Mouse (Mus musculus) embryonic facial prominence, embryonic 13.5 days (tissue): ENCODE measurements around the gene Lrrc31. TPM values are rescaled to one million over a fixed set of nuclear protein-coding genes. Genes with fewer than 3 reads are reported as not detected.

Experiments
- polyA plus RNA-seq: library from polyadenylated mRNA; unstranded; fragments of >200 nt; fragmentation: Nextera tagmentation; extraction: Ambion mirVana; gene quantifications from 2 replicates; pipeline ENCODE4 v1.2.1, GENCODE M21; 2015

The Lrrc31 gene
- polyA plus RNA-seq, 1 experiment from 2014 or later, result not detected

Other genes with a start within 250 kb of the Lrrc31 start
- gene Mecom, start 151.8 kb downstream of the Lrrc31 start, polyA plus RNA-seq, result 10.3 and 15.5 TPM in 2 replicates
- 0.10 TPM in 1 of 2 replicates, not detected in the other for gene Actrt3, start 99.9 kb downstream of the Lrrc31 start, polyA plus RNA-seq
- gene Mynn, start 97.8 kb downstream of the Lrrc31 start, polyA plus RNA-seq, result 33.2 and 35.6 TPM in 2 replicates
- gene Lrriq4, start 55.3 kb downstream of the Lrrc31 start, polyA plus RNA-seq, result not detected in 2 replicates
- gene Lrrc34, start 52.0 kb downstream of the Lrrc31 start, polyA plus RNA-seq, result 1.3 and 1.4 TPM in 2 replicates
- gene Samd7, start 46.5 kb upstream of the Lrrc31 start, polyA plus RNA-seq, result not detected in 2 replicates
- gene Sec62, start 93.0 kb upstream of the Lrrc31 start, polyA plus RNA-seq, result 91.9 and 95.2 TPM in 2 replicates
- 3.1 and 3.9 TPM in 2 replicates for gene Gpr160, start 156.1 kb upstream of the Lrrc31 start, polyA plus RNA-seq